Mouse (Mus musculus) ovary, postnatal 10 days (tissue): ENCODE data around the gene Gas6.

ENCODE experiments used
- DNase-seq: peaks from one replicate; pipeline ENCODE4 v3.0.0; 2022; ENCODE audit warnings: low spot score

Gas6 gene

GRCm38 (mm10) chr8:13493858-13494631 is at the start of gene Gas6:
Gene Gas6, minus strand, starts transcription at chr8:13494490.
- DNase-seq = peak; percentile 36

- DNase-seq = no peak
Observed at GRCm38 (mm10) chr8:13541526-13541925, 47.2 kb upstream of the Gas6 start.

- no peak for DNase-seq
Observed at GRCm38 (mm10) chr8:13540122-13540521, 45.8 kb upstream of the Gas6 start.

GRCm38 (mm10) chr8:13538821-13539220 is 44.5 kb upstream of the Gas6 start:
- no peak for DNase-seq

GRCm38 (mm10) chr8:13537102-13537501 is 42.8 kb upstream of the Gas6 start:
- DNase-seq = no peak

GRCm38 (mm10) chr8:13533123-13533522 is 38.8 kb upstream of the Gas6 start:
- no peak for DNase-seq

- no peak for DNase-seq
Observed at GRCm38 (mm10) chr8:13531602-13532171, 37.4 kb upstream of the Gas6 start.

- DNase-seq = peak; percentile 63
Observed at GRCm38 (mm10) chr8:13530941-13531340, 36.7 kb upstream of the Gas6 start.

GRCm38 (mm10) chr8:13530401-13530800 is 36.1 kb upstream of the Gas6 start:
- DNase-seq = no peak

GRCm38 (mm10) chr8:13529891-13530316 is 35.6 kb upstream of the Gas6 start:
- DNase-seq = peak; percentile 66

- DNase-seq = no peak
Observed at GRCm38 (mm10) chr8:13529011-13529840, 34.9 kb upstream of the Gas6 start.

- no peak for DNase-seq
Observed at GRCm38 (mm10) chr8:13521392-13521791, 27.1 kb upstream of the Gas6 start.

GRCm38 (mm10) chr8:13520349-13520748 is 26.1 kb upstream of the Gas6 start:
- DNase-seq = no peak

- no peak for DNase-seq
Observed at GRCm38 (mm10) chr8:13519503-13519902, 25.2 kb upstream of the Gas6 start.

GRCm38 (mm10) chr8:13517284-13517781 is 23.0 kb upstream of the Gas6 start:
- DNase-seq = no peak

GRCm38 (mm10) chr8:13516728-13517127 is 22.4 kb upstream of the Gas6 start:
- no peak for DNase-seq

GRCm38 (mm10) chr8:13516011-13516442 is 21.7 kb upstream of the Gas6 start:
- DNase-seq = no peak

GRCm38 (mm10) chr8:13513556-13514370 is 19.5 kb upstream of the Gas6 start:
- no peak for DNase-seq

- DNase-seq = no peak
Observed at GRCm38 (mm10) chr8:13512677-13513076, 18.4 kb upstream of the Gas6 start.

- DNase-seq = no peak
Observed at GRCm38 (mm10) chr8:13512016-13512415, 17.7 kb upstream of the Gas6 start.

- no peak for DNase-seq
Observed at GRCm38 (mm10) chr8:13507284-13507937, 13.1 kb upstream of the Gas6 start.
